Mouse (Mus musculus) megakaryocyte, embryonic 14.5 days (primary cell): ENCODE measurements at regions not wholly inside any gene's neighbourhood (a gene's known extent, or its start where the extent isn't known, plus 50 kb on each side); places are given as distances from the start of the nearest gene placed in this dataset.

Experiments
- FLI1 ChIP-seq: IDR thresholded peaks from 2 replicates; pipeline ENCODE4 v1.6.1; 2012; ENCODE audit warnings: low read length, inconsistent platforms, mixed read lengths
- GATA1 ChIP-seq: IDR thresholded peaks from 3 replicates; pipeline ENCODE4 v1.6.1; 2012; ENCODE audit warnings: mixed read lengths, low read length, inconsistent platforms, borderline replicate concordance

- TF ChIP-seq GATA1 (no peak), FLI1 (no peak)
Measured at GRCm38 (mm10) chr13:44067244-44067643, 282.7 kb downstream of the Cd83 start.
